Mouse (Mus musculus): ENCODE measurements around the gene Disp3.

Gene Disp3

DNA sequence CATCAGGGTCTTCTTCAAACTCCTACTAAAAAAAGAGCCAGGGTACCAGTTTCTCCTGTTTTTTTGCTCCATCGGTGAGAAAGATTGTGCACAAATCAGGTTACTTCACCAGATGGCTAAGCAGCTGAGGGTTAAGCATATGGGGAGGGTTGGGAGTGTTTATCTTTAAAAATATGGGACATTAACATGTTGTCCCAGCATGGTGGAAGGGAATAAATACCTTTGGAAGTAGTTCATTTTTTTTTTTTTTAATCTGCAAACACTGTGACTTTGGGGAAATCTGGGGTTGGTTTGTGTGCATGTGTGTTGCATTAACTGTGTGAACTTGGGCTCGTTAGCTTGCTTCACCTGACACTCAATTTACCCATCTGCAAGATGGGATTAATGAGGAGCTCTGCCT lies 3.3 kb upstream of the Disp3 start:
- no peak for ATAC-seq (ENCODE audit: low TSS enrichment)

DNA sequence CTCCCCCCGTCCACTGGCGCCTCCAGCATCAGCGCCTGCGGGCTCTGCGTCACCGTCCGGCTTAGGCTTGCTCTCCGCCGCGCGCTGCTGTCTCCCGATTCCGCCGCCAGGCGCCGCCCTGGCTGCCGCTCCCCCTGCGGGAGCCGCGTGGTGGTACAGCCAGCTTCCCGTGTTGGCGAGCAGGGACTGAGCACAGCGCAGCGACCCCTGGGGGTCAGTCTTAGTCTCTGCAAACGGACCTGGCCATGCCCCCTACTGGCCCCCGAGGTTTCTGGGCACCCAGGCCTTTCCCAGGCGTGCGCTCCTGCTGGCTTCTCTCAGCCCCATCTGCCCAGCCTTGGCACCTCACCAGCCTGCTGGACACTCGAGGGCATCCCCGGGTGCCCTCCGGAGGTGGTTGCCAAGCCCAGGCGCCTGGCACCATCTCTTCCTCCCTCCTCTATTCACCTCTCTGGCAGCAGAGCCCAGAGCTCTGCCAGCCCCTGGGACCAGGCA lies 337 bp upstream of the Disp3 start:
- peak; percentile 82 for ATAC-seq (ENCODE audit: low TSS enrichment)

DNA sequence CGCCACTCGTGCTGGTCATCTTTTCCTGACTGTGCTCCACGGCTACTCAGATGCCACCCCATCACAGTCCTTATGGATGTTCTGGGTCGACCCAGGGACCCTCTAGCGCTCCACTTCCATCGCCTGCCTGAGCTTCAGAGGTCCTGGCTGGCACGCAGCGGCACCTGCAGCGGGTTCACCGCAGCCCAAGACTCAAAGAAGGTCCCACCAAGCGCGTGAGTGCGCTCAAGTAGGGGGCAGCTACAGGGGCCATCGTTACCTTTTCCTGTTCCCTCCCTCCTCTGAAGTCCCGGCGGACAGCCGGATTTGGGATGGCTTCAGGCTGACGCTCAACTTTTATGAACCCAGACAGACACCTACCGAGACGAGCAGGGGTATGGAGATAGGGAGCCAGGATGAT lies 724 bp downstream of the Disp3 start:
- no peak for ATAC-seq (ENCODE audit: low TSS enrichment)

DNA sequence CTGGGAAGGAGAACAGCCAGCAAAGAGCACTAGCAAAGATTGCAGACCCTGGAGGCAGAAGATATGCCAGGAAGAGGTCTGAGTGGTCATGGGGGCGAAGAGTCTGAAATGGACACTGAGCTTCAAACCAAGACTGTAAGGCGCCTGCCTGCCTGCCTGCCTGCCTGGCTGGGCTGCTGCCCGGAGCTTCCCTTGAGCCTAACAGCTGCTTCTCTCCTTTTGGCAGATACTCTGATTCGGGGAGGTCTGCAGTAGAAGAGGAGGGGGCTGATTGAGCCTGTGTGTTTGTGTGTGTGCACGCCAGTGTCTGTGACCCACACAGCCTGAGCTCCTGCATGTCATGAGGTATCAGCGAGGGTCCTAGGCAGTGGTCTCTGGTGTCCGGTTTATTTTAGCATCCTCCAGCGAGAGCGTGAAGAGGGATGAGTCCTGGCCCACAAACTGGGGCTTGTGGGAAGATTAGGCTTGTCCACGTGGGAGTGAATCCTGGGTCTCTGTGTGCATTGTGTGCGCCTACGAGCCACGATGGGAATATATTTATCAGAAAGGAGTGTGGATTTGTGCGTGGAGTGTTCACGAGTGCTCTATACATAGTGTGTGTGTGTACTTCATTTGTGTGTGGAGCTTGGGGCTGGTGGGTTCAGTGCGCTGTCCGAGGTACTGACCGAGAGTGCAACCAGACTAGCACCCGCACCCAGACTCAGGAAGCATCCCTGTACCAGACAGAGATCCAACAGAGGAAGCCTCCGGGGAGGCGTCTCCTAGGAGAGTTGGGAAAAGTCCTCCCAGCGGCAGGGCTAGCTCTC lies 1.3 kb downstream of the Disp3 start:
- ATAC-seq (ENCODE audit: low TSS enrichment): peak; percentile 13; the same call in 1 of the 2 replicates

DNA sequence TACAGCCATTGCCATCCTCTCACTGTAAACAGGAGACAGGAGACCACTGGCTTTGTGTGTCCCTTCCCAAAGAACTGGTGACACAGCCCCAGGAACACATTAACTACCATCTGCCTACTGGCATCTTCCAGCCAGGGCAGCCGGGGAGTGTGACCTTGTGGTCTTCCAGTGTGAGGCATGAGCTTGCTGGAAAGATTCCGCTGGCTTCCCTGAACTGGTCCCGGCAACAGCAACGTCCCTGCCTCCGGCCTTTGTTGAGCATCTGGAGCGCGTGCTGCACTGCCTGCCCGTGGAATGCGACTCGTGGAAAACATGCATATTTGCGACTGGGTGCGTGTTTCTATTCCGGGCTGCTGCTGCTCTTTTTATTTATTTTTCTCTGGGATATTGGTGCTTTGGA lies 3.5 kb downstream of the Disp3 start:
- no peak for ATAC-seq (ENCODE audit: low TSS enrichment)

DNA sequence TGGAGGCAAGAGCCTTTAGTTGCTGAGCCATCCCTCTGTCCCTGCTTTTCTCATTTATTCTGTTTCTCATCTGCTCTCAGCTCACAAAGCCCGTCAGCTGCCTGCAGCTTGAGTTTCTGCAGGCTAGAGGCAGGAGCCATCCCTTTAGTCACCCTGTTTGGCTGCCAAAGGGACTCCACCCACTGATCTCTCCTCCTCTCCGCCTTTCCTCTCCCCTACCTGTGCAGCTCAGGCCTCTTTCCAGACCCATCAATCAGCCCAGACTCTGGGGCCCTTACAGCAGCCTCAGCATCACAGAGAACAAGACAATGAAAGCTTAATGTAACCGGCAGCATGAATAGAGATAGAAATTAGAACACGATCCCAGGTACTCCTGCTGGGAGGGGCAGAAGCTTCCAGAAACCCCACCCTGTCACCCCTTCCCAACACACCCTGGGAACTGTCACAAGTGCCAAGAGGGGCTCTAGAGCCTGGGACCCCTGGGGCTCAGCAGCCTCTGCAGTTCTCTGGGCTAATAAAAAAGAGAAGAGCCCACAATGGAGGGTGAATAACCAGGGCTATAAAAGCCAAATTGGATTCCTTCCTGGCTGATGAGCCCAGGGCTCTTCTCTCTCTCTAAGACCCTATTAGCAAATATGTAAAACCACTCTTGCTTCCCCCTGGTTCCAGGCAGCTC lies 10.8 kb downstream of the Disp3 start:
- peak; percentile 79 for ATAC-seq (ENCODE audit: low TSS enrichment)

DNA sequence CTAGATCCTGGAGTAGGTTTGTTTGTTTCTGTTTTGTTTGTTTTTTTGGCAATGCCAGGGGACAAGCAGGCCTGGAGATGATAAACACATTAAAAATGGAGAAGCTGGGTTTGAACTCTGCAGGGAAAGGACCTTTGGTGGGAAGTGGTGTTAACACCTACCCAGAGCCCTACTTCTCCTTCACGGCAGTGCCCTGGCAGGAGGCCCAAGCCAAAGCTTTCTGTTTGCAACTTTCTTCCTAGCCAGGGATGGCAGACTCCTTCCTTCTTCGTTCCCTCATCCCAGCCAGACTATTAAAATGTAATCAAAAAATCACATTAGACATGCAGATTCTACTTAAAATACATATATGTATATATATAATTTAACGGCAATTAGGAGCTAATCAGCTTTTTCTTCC lies 13.1 kb downstream of the Disp3 start:
- ATAC-seq (ENCODE audit: low TSS enrichment): no peak

DNA sequence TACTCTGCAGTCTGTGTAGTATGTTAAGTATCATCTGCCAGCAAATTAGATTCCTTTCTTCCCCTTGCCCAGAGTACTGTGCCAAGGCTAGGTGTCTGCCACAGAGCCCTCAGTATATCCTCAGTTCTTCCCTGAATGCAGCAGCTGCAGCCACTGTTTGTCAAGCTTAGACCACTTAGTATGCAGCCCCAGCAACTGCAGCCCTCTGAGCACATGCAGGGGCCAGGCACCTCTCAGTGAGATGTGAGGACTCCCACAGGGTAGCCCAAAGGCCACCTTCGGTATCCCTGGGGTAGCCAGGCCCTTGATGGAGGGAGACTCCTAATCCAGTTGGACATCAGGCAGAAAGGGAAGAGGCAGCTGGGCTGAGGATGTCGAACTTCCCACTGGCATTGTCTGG lies 14.5 kb downstream of the Disp3 start:
- ATAC-seq (ENCODE audit: low TSS enrichment): no peak

DNA sequence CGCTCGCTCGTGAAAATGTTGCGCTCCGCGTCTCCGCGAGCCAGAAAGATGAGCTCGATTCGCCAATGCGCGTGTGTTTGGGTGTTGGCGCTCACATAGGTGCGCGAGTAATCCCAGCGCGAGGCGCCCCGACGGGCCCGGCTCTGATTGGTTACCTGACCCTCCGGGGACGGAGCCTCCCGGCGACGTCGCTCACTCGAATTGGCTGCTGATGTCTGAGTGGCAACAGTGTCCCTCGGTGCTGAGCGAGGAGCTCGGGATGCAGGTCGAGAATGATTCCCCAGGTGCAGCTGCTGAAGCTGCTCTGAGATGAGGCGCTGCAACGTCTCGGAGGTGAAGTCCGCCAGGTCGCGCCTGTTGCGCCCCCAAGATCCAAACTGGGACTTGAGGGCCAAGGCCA lies 16.1 kb downstream of the Disp3 start:
- ATAC-seq (ENCODE audit: low TSS enrichment): no peak

DNA sequence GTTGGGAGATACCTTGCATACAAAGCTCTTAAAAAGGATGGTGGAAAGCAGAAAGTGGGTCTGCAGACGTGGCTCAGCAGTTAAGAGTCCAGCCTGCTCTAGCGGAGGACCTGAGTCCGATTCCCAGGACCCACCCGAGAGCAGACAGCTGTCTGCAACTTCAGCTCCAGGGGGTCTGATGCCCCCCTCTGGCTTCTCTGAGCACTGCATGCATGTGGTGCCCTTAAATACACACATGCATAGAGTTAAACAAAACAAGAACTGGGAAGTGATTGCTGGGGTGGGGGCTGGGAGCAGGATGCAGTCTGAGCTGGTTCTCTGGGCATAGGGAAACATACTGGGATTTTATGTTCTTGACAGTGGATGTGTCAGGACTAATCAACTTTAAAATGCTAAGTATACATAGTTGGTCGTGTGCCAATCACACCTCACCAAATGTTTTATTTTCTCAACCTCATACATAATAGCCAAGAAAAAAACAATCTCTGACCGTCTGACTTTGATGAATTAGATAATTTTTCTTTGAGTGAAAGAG lies 20.7 kb downstream of the Disp3 start:
- ATAC-seq (ENCODE audit: low TSS enrichment): no peak

DNA sequence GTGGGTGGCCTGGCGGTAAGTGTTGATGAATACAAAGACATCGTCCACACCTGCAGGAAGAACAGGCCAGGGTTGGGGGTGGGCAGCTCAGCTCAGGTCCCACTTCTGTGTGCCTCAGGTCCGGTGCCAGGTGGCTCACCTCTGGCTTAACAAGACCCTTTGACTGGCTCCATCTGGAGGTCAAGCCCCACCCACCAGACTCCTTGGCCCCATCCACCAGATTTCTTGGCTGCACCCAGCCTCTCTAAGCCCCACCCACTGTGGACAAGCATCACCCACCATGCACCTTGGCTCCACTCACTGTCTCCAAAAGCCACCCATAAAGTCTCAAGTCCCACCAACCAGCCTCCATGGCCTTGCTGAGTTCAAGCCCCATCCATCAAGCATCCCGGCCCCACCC lies 27.8 kb downstream of the Disp3 start:
- ATAC-seq (ENCODE audit: low TSS enrichment): no peak

DNA sequence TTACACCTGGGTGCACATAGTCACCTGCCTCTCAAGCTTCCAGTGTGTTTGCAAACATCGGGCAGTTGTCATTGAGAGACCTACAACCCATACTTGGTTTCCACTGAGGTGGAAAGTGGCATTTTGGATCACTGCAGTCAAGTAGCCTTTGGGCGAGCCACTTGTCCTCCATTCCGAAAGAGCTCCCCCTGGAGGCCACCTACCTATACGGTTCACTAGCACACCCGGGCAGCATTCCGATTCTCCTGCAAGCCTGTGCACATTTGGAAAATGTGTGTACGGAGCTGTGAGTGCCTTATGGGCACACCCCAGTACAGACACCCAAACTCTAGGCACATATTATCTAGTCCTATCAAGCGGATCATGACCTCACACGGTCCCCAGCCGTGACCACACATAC lies 38.4 kb downstream of the Disp3 start:
- ATAC-seq (ENCODE audit: low TSS enrichment): peak; percentile 57; the same call in 1 of the 2 replicates

DNA sequence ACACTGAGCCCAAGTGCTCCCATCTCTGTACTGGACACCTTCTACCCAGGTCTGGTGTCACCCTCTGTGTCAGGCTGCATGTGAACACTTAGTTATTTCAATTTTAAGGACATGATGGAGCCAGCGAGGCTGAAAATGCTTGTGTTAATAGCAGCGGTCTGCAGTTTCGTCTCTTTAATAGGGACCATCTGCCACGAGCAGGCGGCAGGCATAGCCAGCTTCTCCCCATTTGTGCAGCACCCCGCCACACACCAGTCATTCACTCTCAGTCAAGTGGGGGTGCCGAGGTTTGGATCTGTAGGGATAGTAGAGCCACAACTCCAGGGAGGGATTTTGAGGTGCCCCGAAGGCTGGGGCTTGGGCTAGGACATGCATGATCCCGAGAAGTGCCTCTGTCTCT lies 47.4 kb downstream of the Disp3 start:
- ATAC-seq (ENCODE audit: low TSS enrichment): no peak

DNA sequence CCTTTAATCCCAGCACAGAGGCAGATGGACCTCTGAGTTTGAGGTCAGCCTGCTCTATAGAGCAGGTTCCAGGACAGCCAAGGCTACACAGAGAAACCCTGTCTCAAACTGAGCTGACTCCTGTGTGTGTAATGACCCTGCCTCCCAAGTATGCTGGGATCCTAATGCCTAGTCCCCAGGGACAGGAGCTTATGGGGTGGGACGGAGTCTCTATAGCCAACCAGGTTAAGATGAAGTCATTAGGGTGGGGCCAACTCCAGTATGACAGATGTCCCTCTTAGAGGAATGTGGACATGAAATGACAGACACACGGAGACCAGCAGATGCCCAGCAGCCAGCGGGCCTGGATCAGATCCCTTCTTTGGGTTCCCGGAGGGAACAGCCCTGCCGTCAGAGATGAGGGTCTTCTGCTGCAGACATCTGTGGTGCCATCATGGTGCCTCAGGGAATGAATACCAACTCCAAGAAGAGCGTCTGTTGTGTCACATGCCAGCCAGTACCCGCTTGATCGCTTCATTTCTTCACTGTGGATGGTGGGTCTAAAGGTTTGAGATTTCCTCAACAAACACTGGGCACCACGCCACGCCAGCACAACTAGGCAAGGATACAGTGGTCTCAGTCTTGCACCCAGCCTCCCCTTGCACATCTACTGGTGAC lies 48.2 kb downstream of the Disp3 start:
- ATAC-seq (ENCODE audit: low TSS enrichment): no peak

DNA sequence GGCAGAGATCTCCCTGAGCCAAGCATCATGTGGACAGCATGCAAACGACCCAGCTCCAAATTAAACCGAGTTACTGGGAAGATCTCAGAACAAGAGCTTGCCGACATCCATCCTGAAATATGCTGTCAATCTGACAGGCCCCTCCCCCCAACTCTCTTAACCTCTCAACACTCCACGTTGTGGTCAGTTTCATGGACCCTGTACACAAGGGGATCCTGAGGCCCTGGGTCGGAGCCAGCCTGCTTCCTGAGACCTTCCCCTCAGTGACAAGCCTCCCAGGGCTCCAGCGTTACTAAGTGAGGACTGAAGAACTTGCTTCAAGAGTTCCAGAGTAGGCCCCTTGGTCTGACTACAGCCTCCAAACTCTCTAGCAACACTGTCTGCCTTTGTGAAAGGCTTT lies 48.8 kb downstream of the Disp3 start:
- ATAC-seq (ENCODE audit: low TSS enrichment): no peak

DNA sequence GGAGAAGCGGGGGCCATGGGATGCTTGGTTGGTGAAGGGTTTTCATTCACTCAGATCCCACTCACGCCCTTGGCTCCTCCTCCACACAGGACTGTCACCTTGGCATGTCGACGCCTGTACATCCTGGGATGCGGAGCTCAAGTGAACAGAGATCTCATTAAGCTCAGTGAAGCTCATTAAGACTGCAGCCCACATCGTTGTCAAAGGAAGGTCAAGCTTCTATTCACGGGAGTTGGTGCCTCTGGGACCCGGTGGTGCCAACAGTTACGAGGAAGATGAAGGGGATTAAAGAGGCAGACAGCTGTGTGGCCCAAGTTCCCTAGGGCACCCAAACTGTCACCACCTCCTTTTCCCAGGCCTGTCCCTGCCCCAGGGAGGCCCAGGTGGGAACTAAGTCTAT lies 49.5 kb downstream of the Disp3 start:
- ATAC-seq (ENCODE audit: low TSS enrichment): 0 out of 2 replicates have a peak, but pooled peaks have one; percentile 8

DNA sequence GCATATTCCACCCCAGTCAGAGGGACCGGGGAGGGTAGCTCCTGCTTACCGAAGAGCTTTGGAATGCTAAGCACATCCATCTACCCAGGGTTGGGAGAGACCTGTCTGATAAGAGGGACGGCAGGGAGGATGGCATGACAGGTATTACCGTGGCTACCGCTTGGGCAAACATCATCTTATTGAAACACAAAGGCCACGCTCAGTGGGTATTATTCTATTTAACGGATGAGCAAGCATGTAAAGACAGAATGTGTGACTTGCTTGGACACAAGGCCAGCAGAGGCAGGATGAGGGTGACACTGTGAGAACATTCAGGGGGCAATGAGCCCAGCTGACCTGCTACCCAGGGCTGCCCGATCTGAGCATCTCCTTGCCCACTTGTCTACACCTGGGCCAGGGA lies 51.1 kb downstream of the Disp3 start:
- no peak for ATAC-seq (ENCODE audit: low TSS enrichment)

DNA sequence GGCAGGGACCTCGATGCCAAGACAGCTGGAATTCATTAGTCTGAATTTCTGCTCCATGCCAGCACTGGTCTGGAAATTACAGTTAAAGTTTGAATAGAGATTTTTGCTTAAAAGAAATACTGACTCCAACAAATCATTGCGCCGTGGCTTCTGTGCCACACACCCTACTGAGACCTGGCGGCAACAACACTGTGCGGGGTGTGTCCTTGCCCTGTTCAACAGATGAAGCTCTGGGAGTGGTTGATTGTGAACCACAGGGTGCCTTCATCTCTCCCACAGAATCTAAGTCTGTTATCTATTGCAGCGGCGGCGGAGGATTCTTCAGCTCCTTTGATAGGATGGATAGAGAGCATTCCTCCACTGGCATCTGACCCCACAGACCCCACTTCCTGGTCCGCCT lies 54.7 kb downstream of the Disp3 start:
- ATAC-seq (ENCODE audit: low TSS enrichment): no peak

DNA sequence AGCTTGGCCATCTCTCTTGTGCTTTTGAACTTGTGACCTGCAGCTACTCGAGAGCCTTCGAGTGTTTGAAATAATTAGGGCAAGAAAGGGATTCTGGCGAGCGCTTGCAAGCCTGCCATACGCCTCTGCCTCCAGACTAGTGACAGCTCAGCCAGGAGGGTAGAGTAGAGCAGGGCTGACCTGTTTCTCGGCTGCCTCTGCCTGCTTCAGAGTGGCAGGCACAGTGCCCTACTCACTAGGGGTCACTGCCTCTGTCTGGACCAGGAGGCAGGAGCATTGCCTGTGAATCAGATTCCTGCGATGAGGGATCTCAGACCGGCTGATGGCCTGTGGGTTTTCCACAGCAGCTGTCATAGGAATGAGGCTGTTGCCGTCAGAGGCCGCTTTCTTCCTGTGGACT lies 55.1 kb downstream of the Disp3 start:
- no peak for ATAC-seq (ENCODE audit: low TSS enrichment)

DNA sequence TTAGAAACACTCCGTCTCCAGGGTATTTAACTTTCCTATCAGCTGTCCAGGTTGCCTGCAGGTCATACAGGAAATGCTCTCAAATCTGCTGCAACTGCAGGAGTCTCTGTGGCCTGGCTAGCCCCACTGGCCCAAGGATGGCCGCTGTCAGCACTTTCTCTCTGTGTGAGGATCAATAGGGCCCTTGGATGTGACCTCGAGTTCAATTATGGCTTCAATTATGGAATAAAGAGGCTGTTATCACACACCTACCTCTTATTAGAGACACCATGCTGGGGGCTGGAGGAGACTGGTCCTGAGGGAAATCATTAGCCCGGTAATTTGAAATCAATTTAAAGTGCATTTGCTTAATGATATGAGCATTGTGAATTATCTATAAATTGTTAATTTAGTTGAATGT lies 55.6 kb downstream of the Disp3 start:
- ATAC-seq (ENCODE audit: low TSS enrichment): no peak

DNA sequence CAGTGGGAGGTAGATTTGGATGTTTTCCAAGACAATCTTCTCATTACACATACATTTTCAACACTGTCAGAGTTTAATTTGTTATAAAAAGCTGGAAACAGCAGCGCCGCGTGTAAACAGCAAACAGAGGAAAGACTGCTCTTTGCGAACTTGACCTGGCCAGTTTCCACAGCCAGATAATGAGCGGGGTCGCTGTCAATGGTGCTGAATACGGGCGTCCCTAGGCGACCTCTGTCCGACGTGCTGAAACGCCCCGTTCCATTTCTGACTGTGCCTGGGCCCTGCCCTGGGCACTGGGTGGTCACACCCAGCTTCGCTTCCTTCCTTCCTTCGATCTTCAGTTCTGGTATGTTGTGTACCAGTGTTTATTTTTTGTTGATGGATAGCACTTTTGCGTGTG lies 58.1 kb downstream of the Disp3 start:
- no peak for ATAC-seq (ENCODE audit: low TSS enrichment)

DNA sequence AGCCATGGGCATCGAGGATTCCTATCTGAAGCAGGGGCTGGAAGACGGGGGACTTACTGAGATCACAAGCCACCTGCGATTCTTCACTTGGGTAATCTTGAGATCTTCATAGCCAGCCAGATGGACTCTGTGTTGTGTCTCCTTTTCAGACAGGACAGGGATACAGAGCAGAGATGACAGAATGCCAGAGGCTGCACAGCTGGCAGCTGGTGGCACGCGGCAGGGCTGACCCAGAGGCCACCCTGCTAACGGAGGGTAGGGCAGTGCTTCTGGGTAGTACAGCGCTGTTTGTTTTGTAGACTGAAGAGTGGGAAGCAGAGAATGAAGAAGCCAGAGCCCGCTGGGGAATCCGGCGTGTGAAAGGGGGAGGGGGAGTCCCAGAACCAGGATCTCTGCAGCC lies 64.8 kb downstream of the Disp3 start:
- no peak for ATAC-seq (ENCODE audit: low TSS enrichment)

DNA sequence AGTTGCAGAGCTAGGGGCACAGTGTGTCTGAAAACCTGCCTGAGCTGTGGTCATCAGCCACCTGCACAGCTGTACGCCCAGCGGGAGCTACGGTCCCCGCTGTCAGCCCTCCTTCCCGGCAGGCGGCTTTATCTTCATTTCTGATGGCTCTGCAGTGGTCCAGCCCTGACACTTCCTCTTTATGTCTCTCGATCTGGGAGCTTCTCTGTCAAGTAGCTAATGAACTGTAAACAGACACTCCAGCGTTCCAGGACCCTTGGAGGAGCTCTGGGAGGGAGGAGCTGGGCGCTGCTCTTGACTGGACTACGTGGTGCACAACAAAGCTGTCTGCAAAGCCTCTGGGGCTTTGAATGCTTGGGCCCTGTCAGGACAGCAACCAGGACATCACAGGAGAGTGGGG lies 67.1 kb downstream of the Disp3 start:
- no peak for ATAC-seq (ENCODE audit: low TSS enrichment)

Measured in frontal cortex, adult (tissue).